Mouse (Mus musculus) small intestine, adult 2 months (tissue): Measurements from ENCODE around the gene E4f1. TPM values are rescaled to one million over a fixed set of nuclear protein-coding genes. Genes with fewer than 3 reads are reported as not detected.
A peak's percentile ranks its signal among the peaks of the same experiment; 100 is the strongest.

ENCODE experiments used
- H3K27ac ChIP-seq: fragments of 200-500 bp; 2 replicates; pipeline ENCODE4 v1.5.1; 2012; ENCODE audit warnings: low read depth, low read length, control low read depth, inconsistent platforms; ENCODE audit not compliant: insufficient read depth
- H3K27me3 ChIP-seq: fragments of 200-500 bp; 2 replicates; pipeline ENCODE4 v1.6.1; 2012; ENCODE audit warnings: mild to moderate bottlenecking, moderate library complexity, low read length, inconsistent platforms; ENCODE audit not compliant: control insufficient read depth, insufficient read depth
- H3K36me3 ChIP-seq: fragments of 200-500 bp; 2 replicates; pipeline ENCODE4 v1.6.1; 2012; ENCODE audit warnings: mild to moderate bottlenecking, low read length, control low read depth, inconsistent platforms; ENCODE audit not compliant: control insufficient read depth, insufficient read depth
- H3K4me1 ChIP-seq: fragments of 200-500 bp; 2 replicates; pipeline ENCODE4 v1.6.1; 2012; ENCODE audit warnings: low read length, inconsistent platforms, mixed read lengths; ENCODE audit not compliant: control insufficient read depth, insufficient read depth, insufficient read length
- H3K4me3 ChIP-seq: fragments of 200-500 bp; 2 replicates; pipeline ENCODE4 v1.5.1; 2012; ENCODE audit warnings: low read depth, mild to moderate bottlenecking, control low read depth, inconsistent platforms, low read length, moderate library complexity
- CTCF ChIP-seq: fragments of 200-500 bp; IDR thresholded peaks from 2 replicates; pipeline ENCODE4 v1.5.1; 2012; ENCODE audit warnings: low read depth, mild to moderate bottlenecking, control low read depth, inconsistent platforms, low read length, moderate library complexity, mixed read lengths; ENCODE audit not compliant: insufficient replicate concordance, insufficient read length; ENCODE audit errors: extremely low read depth
- POLR2A ChIP-seq: fragments of 200-500 bp; IDR thresholded peaks from 2 replicates; pipeline ENCODE4 v1.6.1; 2012; ENCODE audit warnings: low read depth, mild to moderate bottlenecking, control low read depth, inconsistent platforms, low read length, moderate library complexity
- WGBS: fragments of 180-500 bp; shearing (Covaris S2); methylation state at CpG from one replicate; pipeline ENCODE4 v1.1.7; 2018; 5-methylcytosine and 5-hydroxymethylcytosine counted together
- polyA plus RNA-seq: library from polyadenylated mRNA; depleted of rRNA; stranded (reverse); fragments of >200 nt; gene quantifications from 2 replicates; pipeline ENCODE4 v1.2.3, GENCODE M21; 2012

Gene E4f1
- polyA plus RNA-seq, 1 experiment = 74.5 TPM

- H3K27ac ChIP-seq = no peak overlapping the region
- TF ChIP-seq POLR2A (no peak), CTCF (no peak)
- H3K36me3 ChIP-seq = peaks cover 61% of the 10 kb centered on the region
- peaks cover 3% of the 10 kb centered on the region; the same call in 1 of the 2 replicates for H3K4me1 ChIP-seq
- WGBS = 88% methylated on average over 4 of the region's 4 CpGs
- H3K27me3 ChIP-seq = no peaks in the 10 kb centered on the region
- no peak overlapping the region for H3K4me3 ChIP-seq
Measured at GRCm38 (mm10) chr17:24423114-24423513, 47.0 kb downstream of the E4f1 start.

DNA sequence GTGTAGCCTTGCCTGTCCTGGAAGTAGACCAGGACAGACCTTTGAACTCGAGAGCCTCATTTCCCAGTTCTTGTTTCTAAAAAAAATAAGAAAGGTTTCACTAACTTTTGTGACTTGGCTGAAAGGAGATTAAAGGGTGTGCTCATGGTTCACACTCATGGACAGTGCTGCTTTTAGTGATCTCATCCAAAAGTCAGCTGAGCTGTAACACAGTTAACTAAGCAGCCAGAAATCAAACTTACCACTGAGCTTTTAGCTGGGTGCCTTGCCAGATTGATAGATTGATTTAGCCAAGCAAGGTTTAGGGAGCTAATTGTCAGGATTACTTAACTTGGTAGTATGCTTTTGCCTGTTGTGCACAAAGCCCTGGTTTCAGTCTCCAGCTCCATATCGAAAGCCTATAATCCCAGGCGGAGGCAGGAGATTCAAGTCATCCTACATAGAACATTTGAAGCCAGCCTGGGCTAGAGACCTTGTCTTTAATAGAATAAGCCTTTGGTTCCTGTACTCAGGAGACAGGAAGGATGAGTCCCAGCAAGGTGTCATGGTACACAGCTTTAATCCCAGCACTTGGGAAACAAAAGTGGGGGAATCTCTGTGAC is 54.0 kb downstream of the E4f1 start:
- 54% methylated on average over 3 of the region's 3 CpGs for WGBS
- Histone ChIP-seq H3K4me3 (no peak overlapping the region), H3K4me1 (peaks cover 5% of the 10 kb centered on the region; the same call in 1 of the 2 replicates), H3K27me3 (no peaks in the 10 kb centered on the region), H3K36me3 (peaks cover 41% of the 10 kb centered on the region), H3K27ac (peak overlapping the region; percentile 48; the same call in 1 of the 2 replicates)
- TF ChIP-seq POLR2A (no peak), CTCF (no peak)

- Histone ChIP-seq H3K4me1 (peaks cover 5% of the 10 kb centered on the region; the same call in 1 of the 2 replicates), H3K27ac (peak overlapping the region; percentile 76), H3K4me3 (peak overlapping the region; percentile 90), H3K27me3 (no peaks in the 10 kb centered on the region), H3K36me3 (peaks cover 36% of the 10 kb centered on the region)
- under 1% methylated on average over 21 of the region's 21 CpGs for WGBS
- no peak for TF ChIP-seq POLR2A
- no peak for TF ChIP-seq CTCF
Measured at GRCm38 (mm10) chr17:24415011-24415410, 55.1 kb downstream of the E4f1 start.

GRCm38 (mm10) chr17:24414230-24414976 is 55.7 kb downstream of the E4f1 start, which contains the start of gene Rnps1:
Gene Rnps1, plus strand, starts transcription at chr17:24414565.
- Histone ChIP-seq H3K27ac (peak within 1 kb of the TSS; percentile 94), H3K4me1 (peaks cover 5% of the 10 kb centered on the region; the same call in 1 of the 2 replicates), H3K36me3 (peaks cover 34% of the 10 kb centered on the region), H3K27me3 (no peaks in the 10 kb centered on the region), H3K4me3 (peak within 1 kb of the TSS; percentile 90)
- WGBS = under 1% methylated on average over 64 of the region's 64 CpGs
- peak; percentile 51; the same call in 1 of the 2 replicates for TF ChIP-seq POLR2A
- no peak for TF ChIP-seq CTCF

DNA sequence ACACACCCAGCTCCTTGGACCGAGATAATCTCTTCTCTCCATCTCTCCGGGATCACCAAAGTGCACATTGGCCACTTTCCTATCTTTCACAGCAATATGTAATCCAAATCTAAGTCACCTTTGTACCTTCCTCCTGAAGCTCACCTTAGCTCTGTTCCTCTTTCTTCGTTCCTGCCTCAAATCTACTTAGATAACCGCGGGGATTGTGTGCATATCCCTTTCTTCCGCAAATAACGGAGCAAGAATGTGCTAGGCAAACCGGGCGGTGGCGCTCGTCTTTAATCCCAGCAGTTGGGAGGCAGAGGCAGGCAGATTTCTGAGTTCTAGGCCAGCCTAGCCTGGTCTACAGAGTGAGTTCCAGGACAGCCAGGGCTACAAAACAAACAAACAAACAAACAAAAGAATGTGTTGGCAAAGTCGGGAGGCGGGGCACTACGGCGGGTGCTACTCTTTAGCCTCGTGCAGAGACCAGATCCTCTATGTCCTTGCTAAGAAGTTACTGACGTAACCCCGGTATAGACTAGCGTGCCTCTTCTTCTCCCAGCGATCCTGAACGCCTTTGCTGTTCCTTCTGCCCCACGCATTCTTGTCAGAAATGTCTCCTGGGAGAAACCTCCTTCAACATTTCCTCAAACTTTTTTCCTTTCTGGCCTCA is 56.4 kb downstream of the E4f1 start:
- TF ChIP-seq POLR2A = no peak
- peak; percentile 37; the same call in 1 of the 2 replicates for TF ChIP-seq CTCF
- 6% methylated on average over 22 of the region's 22 CpGs for WGBS
- H3K4me3 ChIP-seq = peak overlapping the region; percentile 68

GRCm38 (mm10) chr17:24407116-24407803 is 62.9 kb downstream of the E4f1 start:
- Histone ChIP-seq H3K4me1 (no peaks in the 10 kb centered on the region), H3K27me3 (no peaks in the 10 kb centered on the region), H3K36me3 (peaks cover 59% of the 10 kb centered on the region), H3K4me3 (no peak overlapping the region), H3K27ac (no peak overlapping the region)
- TF ChIP-seq CTCF (no peak), POLR2A (no peak)
- WGBS = 93% methylated on average over 12 of the region's 12 CpGs

More for the DNA sequence above, 56.4 kb downstream of the E4f1 start:
- Histone ChIP-seq H3K4me1 (peaks cover 5% of the 10 kb centered on the region; the same call in 1 of the 2 replicates), H3K36me3 (peaks cover 34% of the 10 kb centered on the region), H3K27ac (peak overlapping the region; percentile 94), H3K27me3 (no peaks in the 10 kb centered on the region)
